Mouse (Mus musculus) heart, adult 8-10 months (tissue): Measurements from ENCODE around the gene Olfr1389. TPM values are rescaled to one million over a fixed set of nuclear protein-coding genes. Genes with fewer than 3 reads are reported as not detected.
A peak's percentile ranks its signal among the peaks of the same experiment; 100 is the strongest.
"Not testable (repeated sequence)": the region's sequence is repeated elsewhere in the genome, so short reads cannot be mapped to it uniquely, and the experiment has no call there.

Source experiments
- DNase-seq: peaks from one replicate; pipeline ENCODE4 v3.0.0; 2022; ENCODE audit warnings: low spot score
- total RNA-seq, 4 experiments: library from RNA; stranded (reverse); gene quantifications; 2 replicates each; pipeline ENCODE4 v1.2.4; 2022

Olfr1389 gene
- total RNA-seq, result not detected

- no peak for DNase-seq
Observed at GRCm38 (mm10) chr11:49422767-49423166, at the start of gene Olfr1389. Gene Olfr1389 (plus strand): TSS chr11:49423067.

- DNase-seq, result no peak
Observed at GRCm38 (mm10) chr11:49383133-49383532, 39.7 kb upstream of the Olfr1389 start.

GRCm38 (mm10) chr11:49386118-49386517 is 36.7 kb upstream of the Olfr1389 start:
- not testable (repeated sequence) for DNase-seq

GRCm38 (mm10) chr11:49392707-49393106 is 30.2 kb upstream of the Olfr1389 start:
- not testable (repeated sequence) for DNase-seq

GRCm38 (mm10) chr11:49406784-49407183 is 16.1 kb upstream of the Olfr1389 start:
- DNase-seq, result no peak

GRCm38 (mm10) chr11:49410540-49410939 is 12.3 kb upstream of the Olfr1389 start:
- DNase-seq, result peak; percentile 26

GRCm38 (mm10) chr11:49425257-49425927 is 2.5 kb downstream of the Olfr1389 start:
- DNase-seq, result no peak

- DNase-seq, result no peak
Observed at GRCm38 (mm10) chr11:49429641-49430040, 6.8 kb downstream of the Olfr1389 start.

- DNase-seq, result peak; percentile 22
Observed at GRCm38 (mm10) chr11:49436411-49436810, 13.5 kb downstream of the Olfr1389 start, which contains the start of gene Olfr1388. Gene Olfr1388 (plus strand): TSS chr11:49436624.

DNA sequence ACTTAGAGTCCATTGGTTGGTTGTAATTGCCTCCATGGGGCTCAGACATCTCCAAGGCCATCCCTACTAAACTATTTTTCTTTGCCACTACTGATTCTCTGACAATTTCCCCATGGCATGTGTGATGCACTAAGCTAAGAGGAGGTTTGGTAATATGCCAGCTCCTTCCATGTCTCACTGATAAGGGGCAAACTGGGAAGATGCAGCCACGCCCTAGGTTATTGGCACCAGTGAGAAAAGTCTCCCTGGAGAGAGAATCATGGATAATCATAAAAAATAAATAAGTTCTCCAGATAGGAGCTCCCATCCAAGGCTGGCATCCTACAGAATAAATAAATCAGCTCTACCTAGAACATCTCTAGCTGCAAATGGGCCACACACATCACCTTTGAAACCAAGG is 32.2 kb downstream of the Olfr1389 start, which contains the start of gene Olfr1387:
Gene Olfr1387 (plus strand): TSS at position 301 of the 400 bp plus-strand sequence.
- no peak for DNase-seq

GRCm38 (mm10) chr11:49464746-49465145 is 41.9 kb downstream of the Olfr1389 start, which contains the start of gene Olfr1386:
Gene Olfr1386 (plus strand): TSS chr11:49465046.
- not testable (repeated sequence) for DNase-seq

Other genes with a start within 250 kb of the Olfr1389 start
- gene Btnl9, start 235.9 kb upstream of the Olfr1389 start, total RNA-seq, result 10 to 100 TPM; 22.6 to 28.5 (median 23.8) TPM
- gene Zfp62, start 219.8 kb upstream of the Olfr1389 start, total RNA-seq, result 10 to 100 TPM; 25.0 to 31.7 (median 27.1) TPM
- gene Mgat1, start 178.9 kb upstream of the Olfr1389 start, total RNA-seq, result 10 to 100 TPM; 62.4 to 80.4 (median 68.8) TPM
- under 1 TPM; 0.41 to 0.50 (median 0.43) TPM for gene Olfr1393, start 144.8 kb upstream of the Olfr1389 start, total RNA-seq
- not detected for gene Olfr1392, start 137.8 kb upstream of the Olfr1389 start, total RNA-seq
- not detected for gene Olfr10, start 118.3 kb upstream of the Olfr1389 start, total RNA-seq
- not detected for gene Olfr1391, start 100.3 kb upstream of the Olfr1389 start, total RNA-seq
- not detected for gene Olfr1390, start 87.9 kb upstream of the Olfr1389 start, total RNA-seq
- gene Olfr1388, start 13.6 kb downstream of the Olfr1389 start, total RNA-seq, result under 1 TPM in 3 of 4 experiments, not detected in 1; 0.12 to 0.26 (median 0.16) TPM
- under 1 TPM in 2 of 4 experiments, not detected in 2; 0.11 to 0.19 TPM for gene Olfr1387, start 32.3 kb downstream of the Olfr1389 start, total RNA-seq
- gene Olfr1386, start 42.0 kb downstream of the Olfr1389 start, total RNA-seq, result under 1 TPM in 1 of 4 experiments, not detected in 3; 0.12 TPM
- gene Olfr1385, start 66.0 kb downstream of the Olfr1389 start, total RNA-seq, result not detected
- under 1 TPM in 1 of 4 experiments, not detected in 3; 0.37 TPM for gene Olfr1384, start 83.7 kb downstream of the Olfr1389 start, total RNA-seq
- under 1 TPM; 0.53 to 0.79 (median 0.71) TPM for gene Olfr1383, start 96.6 kb downstream of the Olfr1389 start, total RNA-seq
- not detected for gene Olfr1382, start 105.2 kb downstream of the Olfr1389 start, total RNA-seq
- not detected for gene Olfr1381, start 120.4 kb downstream of the Olfr1389 start, total RNA-seq
- gene Olfr1380, start 133.8 kb downstream of the Olfr1389 start, total RNA-seq, result not detected
- 10 to 100 TPM; 11.8 to 12.4 (median 12.2) TPM for gene Flt4, start 186.2 kb downstream of the Olfr1389 start, total RNA-seq
- 1 to 10 TPM in 2 of 4 experiments, under 1 TPM in 1, not detected in 1; 0.72 to 2.7 (median 1.4) TPM for gene Scgb3a1, start 240.5 kb downstream of the Olfr1389 start, total RNA-seq